Mouse (Mus musculus) spleen, postnatal 4 days (tissue): ENCODE results near the gene Col11a2.

ENCODE experiments used
- DNase-seq, 2 experiments: peaks; one replicate each; pipeline ENCODE4 v3.0.0; 2022; ENCODE audit warnings: low spot score in 2 of 2

Col11a2 gene

GRCm38 (mm10) chr17:34057224-34057623 lies 18.0 kb downstream of the Col11a2 start:
- DNase-seq: no peak

DNA sequence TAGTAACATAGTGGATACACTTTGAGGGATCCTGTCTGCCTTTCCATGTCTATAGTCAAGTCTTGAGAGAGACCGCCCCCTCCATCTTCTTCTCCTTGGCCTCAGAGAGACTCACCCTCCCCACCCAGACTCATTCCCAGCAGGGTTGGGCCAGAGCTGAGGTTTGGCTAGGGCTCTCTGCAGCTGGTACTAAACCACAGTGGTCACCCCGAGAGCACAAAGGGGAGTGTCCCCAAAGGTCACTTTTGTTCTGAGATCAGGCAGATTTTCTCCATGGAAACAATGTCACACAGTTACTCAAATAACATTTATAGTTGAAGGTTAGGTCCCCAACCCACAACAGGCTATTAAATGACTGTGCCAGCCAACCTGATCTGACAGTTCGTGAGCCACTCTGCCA lies 29.6 kb downstream of the Col11a2 start:
- no peak for DNase-seq

DNA sequence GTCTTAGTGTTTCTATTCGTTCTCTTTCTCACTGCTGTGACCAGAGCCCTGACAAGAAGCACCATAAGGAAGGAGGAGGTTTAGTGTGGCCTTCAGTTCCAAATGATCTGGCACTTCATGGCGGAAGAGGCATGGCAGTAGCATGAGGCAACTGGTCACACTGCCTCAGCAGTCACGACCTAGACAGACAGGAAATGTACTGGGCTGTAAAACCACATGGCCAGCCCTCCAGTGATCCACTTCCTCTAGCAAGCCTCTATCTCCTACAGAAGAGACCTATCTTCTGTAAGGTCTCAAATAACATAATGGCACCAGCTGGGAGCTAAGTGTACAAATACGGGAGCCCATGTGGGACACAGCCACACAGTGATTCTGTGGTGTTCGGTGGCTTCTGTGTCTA lies 32.9 kb downstream of the Col11a2 start:
- DNase-seq: no peak

- peak; percentile 74 to 88 for DNase-seq
Measured at GRCm38 (mm10) chr17:34075271-34075670, 36.0 kb downstream of the Col11a2 start.

- peak; percentile 70 to 87 for DNase-seq
Measured at GRCm38 (mm10) chr17:34077549-34077948, 38.3 kb downstream of the Col11a2 start.

- DNase-seq: no peak
Measured at GRCm38 (mm10) chr17:34078148-34078547, 38.9 kb downstream of the Col11a2 start.

GRCm38 (mm10) chr17:34079002-34079401 lies 39.8 kb downstream of the Col11a2 start:
- DNase-seq: no peak

DNA sequence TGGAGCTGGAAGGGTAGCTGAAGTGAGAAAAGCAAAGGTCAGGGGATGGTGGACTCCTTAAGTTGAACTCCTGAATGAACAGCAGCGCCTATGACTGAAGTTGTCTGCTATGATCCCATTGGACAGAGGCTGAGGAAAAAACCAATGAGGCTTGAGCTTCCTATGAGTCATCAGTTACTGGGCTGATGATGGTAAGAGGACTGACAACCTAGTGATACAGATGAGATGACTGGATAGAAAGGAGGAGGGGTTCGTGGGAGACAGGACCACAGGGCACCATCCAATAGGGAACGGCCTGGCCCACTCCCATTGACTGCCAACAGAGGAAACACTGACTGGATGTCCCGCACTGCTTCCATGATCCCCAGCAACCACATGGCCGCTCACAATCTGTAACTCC lies 40.4 kb downstream of the Col11a2 start:
- DNase-seq: no peak

GRCm38 (mm10) chr17:34083104-34083503 lies 43.9 kb downstream of the Col11a2 start:
- no peak for DNase-seq

DNA sequence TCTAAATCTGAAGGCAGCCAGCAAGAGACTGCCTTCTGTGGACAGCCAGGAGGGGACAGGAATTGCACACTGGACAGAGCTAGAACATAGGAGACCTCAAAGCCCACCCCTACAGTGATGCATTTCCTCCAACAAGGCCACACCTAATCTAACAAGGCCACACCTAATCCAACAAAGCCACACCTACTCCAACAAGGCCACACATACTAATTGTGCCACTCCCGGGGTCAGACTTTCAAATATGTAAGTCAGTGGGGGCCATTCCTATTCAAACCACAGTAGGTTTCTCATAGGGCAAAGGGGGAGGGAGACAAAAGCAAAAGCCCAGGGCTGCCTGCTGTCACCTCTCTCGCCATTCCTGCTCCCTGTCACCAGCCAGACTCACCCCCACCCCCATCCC lies 48.1 kb downstream of the Col11a2 start:
- no peak for DNase-seq

DNA sequence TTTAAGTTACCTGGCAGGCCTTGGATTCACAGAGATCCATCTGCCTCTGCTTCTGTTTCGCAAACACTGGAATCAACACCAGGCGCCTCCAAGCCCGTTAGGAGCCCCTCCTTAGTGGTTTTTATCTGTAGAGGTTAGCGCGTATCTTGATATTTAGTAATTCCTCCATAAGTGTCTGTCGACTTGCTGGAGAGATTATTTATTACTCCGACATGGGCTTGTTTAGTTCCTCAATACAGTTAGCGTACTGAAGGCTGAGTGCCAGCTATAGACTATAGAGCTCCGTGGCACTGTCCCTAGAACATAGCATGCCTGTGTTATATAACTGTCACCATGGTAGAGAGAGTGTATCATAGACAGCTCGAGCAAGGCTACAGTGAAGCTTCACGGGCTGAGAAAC lies 48.9 kb downstream of the Col11a2 start:
- no peak for DNase-seq

DNA sequence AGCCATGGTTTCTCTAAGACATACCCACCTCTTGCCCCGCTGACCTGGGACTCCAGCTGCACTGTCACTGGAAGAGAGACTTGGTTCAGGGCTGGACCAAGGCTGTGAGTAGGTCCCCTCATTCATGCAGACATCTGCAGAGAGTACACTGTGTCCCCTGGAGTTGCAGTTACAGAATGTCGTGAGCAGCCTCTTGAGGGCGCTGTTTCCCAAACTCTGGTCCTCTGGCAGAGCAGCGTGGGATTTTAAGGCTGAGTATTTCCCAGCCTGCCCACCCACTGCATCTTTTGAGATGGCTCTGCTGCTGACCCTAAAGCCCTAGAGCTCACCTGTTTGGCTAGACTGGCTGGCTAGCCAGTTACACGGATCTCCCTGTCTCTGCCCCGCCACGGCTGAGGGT lies 51.7 kb downstream of the Col11a2 start:
- DNase-seq: peak; percentile 48 to 84

GRCm38 (mm10) chr17:34092197-34092875 lies 53.1 kb downstream of the Col11a2 start, which contains the start of gene H2-Oa:
TSS of gene H2-Oa (plus strand) at chr17:34092340.
- DNase-seq: peak in 1 of 2 experiments; percentile 30

- peak in 1 of 2 experiments; percentile 46 for DNase-seq
Measured at GRCm38 (mm10) chr17:34093199-34093874, 54.1 kb downstream of the Col11a2 start.

DNA sequence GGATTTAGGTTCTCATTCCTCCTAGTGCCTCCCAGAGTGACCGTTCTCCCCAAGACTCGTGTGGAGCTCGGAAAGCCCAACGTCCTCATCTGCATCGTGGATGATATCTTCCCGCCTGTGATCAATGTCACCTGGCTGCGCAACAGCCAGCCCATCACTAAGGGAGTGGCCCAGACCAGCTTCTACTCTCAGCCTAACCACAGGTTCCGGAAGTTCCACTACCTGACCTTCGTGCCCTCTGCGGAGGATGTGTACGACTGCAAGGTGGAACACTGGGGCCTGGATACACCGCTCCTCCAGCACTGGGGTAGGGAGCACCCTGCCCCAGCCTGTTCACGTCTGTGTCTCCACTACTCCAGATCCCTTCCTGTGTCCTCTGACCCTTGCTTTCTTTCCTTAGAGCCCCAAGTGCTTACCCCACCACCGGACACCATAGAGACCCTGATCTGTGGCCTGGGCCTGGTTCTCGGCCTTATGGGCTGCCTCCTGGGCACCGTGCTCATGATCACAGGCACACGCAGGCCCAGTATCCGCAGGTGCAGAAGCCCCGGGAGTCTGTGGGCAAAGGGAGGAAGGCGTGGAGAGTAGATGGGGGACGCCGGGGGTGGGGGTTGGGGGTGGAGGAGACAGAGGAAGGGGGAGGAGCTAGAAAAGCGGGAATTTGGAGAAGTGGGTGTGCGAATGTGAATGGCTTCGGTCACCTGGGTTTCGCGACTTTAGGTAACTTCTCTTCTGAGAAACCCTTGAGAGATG lies 55.2 kb downstream of the Col11a2 start:
- no peak for DNase-seq

GRCm38 (mm10) chr17:34096497-34097010 lies 57.3 kb downstream of the Col11a2 start:
- DNase-seq: no peak

- DNase-seq: no peak
Measured at GRCm38 (mm10) chr17:34097272-34097671, 58.0 kb downstream of the Col11a2 start.

DNA sequence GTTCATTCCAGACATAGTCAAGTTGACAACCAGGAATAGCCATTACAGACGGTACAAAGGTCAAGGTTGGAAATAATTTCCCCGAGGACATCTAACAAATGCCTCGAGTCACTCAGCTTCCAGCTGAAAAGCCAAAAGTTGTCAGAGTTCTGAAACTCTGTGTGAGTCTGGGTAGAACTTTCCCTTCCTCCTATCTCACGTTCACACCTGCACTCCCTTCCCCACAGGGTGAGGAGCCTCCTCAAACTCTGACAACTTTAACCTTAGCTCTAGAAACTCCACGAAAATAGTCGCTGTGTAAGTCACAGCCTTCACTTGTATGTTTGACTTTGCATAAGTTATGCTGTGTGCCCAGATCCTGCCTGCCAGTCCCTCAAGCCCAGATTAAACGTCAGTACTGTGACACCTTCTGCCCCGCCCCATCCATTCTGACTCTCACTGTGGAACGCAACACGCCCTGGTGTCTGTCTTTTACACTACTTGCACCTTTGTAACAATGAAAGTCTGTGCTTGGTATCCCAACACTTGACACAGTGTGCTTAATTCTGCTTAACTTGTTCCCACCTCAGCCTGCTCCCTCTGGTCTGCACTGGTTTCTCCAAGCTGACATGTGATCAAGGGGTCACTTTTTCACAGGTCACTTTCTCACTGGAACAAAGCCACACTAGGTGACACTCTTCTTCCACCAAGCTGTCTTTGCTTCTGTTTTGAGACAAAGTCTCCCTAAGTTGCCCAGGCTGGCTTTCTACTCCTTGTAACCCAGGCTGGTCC lies 59.7 kb downstream of the Col11a2 start:
- DNase-seq: no peak

DNA sequence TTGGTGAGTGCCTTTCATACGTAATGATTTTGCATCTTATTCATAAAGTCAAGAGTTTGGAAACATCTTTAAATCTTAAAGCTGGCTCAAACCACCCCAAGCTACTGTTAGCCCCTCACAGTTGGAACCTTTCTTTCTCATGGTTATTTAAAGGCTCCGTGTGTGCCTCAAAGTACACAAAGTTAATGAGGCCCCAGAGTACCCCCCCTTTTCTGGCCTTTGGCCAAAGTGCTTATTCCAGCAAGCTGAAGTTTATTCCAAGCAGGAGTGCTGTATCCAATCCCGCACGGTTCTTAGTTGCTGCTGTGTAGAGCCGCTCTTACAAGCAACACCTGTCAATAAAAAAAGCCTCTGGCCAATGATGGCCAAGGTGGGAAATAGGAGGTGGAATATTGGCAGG lies 60.3 kb downstream of the Col11a2 start:
- no peak for DNase-seq

- no peak for DNase-seq
Measured at GRCm38 (mm10) chr17:34101185-34101584, 61.9 kb downstream of the Col11a2 start.

DNA sequence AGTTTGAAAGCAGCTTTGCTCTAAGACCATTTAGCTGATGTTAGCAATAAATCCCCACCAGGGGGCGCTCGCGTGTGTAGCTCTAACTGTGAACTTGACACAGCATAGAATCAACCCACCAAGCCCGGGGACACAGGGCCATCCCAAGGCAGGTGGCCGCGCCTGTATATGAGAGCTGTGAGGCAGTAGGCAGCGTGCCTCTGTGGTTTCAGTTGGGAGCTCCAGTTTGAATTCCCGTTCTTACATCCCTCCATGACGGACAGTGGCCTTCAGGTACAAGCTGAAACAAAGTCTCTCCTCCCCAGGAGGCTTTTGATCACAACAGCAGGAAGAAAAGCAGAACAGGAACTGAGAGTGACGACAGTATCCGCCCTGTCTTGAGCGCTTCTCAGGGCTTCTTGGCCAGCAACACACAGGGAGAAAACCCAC lies 62.4 kb downstream of the Col11a2 start:
- peak; percentile 94 to 99 for DNase-seq

DNA sequence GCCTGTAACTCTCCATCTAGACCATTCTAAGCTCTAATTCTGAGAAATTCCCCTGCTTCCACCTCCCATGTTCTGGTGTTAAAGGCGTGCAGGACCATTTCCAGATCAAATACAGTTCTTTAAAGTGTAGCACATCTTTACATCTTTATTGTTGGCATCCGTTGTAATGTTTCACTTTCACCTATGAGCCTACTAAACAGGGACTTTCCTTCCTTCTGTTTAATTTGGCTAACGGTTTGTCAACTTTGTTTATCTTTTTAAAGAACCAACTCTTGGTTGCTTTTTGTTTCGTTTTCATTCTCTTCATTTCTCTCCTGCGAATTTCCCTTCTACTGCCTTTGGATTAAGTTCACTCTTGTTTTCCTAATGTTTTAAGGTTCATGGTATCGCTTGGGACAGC lies 63.6 kb downstream of the Col11a2 start:
- no peak for DNase-seq
